Mouse (Mus musculus): ENCODE results near the gene Arhgap8. TPM values are rescaled to one million over a fixed set of nuclear protein-coding genes. Genes with fewer than 3 reads are reported as not detected.
"Not testable (repeated sequence)": the region's sequence is repeated elsewhere in the genome, so short reads cannot be mapped to it uniquely, and the experiment has no call there.

Arhgap8 gene
- polyA plus RNA-seq, 1 experiment from 2014 or later: 26.4 TPM

DNA sequence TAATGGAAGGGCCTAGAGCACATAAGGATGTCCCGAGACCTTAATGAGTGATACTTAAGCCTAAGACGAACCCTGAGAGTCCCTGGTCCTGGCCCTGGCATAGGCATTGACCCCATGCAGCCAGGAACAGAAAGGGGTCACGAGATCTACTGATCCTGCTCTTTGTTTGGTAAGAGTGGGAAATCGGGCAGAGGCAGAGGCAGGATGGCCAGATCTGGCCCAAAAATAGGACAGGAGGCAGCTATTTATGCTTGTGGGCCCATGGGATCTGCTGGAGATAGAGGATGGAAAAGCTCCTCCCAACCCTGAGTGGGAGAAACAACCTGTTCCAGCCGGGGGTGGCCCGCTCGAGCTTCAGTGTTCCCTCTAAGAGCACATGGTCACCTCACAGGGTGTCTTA is 15.9 kb upstream of the Arhgap8 start:
- Histone ChIP-seq H3K36me3 (ENCODE audit: control insufficient read depth, insufficient read depth, low read length) (peaks cover 9% of the 10 kb centered on the region; the same call in 1 of the 2 replicates), H3K4me1 (replicated peaks; ENCODE audit: control insufficient read depth, insufficient read depth, low read length) (no peaks in the 10 kb centered on the region), H3K9me3 (ENCODE audit: control insufficient read depth, low read length) (no peaks in the 10 kb centered on the region), H3K9ac (ENCODE audit: low read length) (no peak overlapping the region), H3K4me2 (ENCODE audit: low read depth, low read length) (no peak overlapping the region), H3K27ac (ENCODE audit: low read length) (no peak overlapping the region), H3K4me3 (ENCODE audit: low read length) (no peak overlapping the region), H3K27me3 (ENCODE audit: control insufficient read depth, insufficient read depth, low read depth, low read length) (no peaks in the 10 kb centered on the region)
- WGBS: 85% methylated on average over 7 of the region's 7 CpGs
- ATAC-seq (ENCODE audit: low read depth): no peak

- Histone ChIP-seq H3K9ac (ENCODE audit: low read length) (no peak overlapping the region), H3K27ac (ENCODE audit: low read length) (no peak overlapping the region), H3K27me3 (ENCODE audit: control insufficient read depth, insufficient read depth, low read depth, low read length) (no peaks in the 10 kb centered on the region), H3K4me1 (replicated peaks; ENCODE audit: control insufficient read depth, insufficient read depth, low read length) (0 out of 2 replicates have a peak, but pooled peaks cover 3% of the 10 kb centered on the region), H3K9me3 (ENCODE audit: control insufficient read depth, low read length) (no peaks in the 10 kb centered on the region), H3K4me2 (ENCODE audit: low read depth, low read length) (no peak overlapping the region), H3K36me3 (ENCODE audit: control insufficient read depth, insufficient read depth, low read length) (peaks cover 5% of the 10 kb centered on the region; the same call in 1 of the 2 replicates), H3K4me3 (ENCODE audit: low read length) (no peak overlapping the region)
- ATAC-seq (ENCODE audit: low read depth): no peak
- WGBS: 81% methylated on average over 6 of the region's 6 CpGs
These were observed 14.4 kb upstream of the Arhgap8 start for GRCm38 (mm10) chr15:84705351-84705901.

DNA sequence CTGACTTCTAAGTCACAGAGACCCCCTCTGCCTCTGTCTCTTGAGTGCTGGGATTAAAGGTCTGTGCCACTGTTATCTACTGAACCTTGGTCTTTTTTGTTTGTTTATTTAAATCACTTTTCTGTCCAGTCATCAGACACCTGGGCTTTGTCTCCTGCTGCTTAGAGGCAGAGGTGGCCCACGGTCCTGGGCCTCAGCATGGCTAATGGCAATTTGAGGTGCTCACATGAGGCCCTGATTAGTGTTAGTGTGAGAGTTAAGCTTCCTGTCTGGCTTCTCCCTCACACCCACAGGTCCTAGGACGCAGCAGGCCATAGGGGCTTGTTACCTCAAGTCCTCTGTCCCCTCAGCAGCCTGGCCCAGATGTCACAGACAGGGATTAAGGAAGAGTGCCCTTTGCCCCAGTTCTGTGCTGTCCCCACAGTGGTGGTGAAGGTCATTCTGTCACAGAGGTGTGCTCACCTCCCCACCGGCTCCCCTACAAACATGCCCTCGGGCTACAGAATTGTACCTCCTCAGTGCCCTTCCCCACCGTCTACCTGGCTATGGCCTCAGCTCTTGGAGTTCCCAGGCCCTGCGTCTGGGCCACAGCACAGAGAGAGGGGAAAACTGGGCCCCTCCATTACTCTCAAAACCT is 12.8 kb upstream of the Arhgap8 start:
- H3K4me1 ChIP-seq (replicated peaks; ENCODE audit: control insufficient read depth, insufficient read depth, low read length): 0 out of 2 replicates have a peak, but pooled peaks cover 3% of the 10 kb centered on the region
- 66% methylated on average over 6 of the region's 6 CpGs for WGBS
- no peaks in the 10 kb centered on the region for H3K9me3 ChIP-seq (ENCODE audit: control insufficient read depth, low read length)
- H3K27me3 ChIP-seq (ENCODE audit: control insufficient read depth, insufficient read depth, low read depth, low read length): no peaks in the 10 kb centered on the region
- no peak for ATAC-seq (ENCODE audit: low read depth)
- H3K36me3 ChIP-seq (ENCODE audit: control insufficient read depth, insufficient read depth, low read length): no peaks in the 10 kb centered on the region
- H3K4me2 ChIP-seq (ENCODE audit: low read depth, low read length): no peak overlapping the region
- no peak overlapping the region for H3K27ac ChIP-seq (ENCODE audit: low read length)
- H3K9ac ChIP-seq (ENCODE audit: low read length): no peak overlapping the region
- no peak overlapping the region for H3K4me3 ChIP-seq (ENCODE audit: low read length)

DNA sequence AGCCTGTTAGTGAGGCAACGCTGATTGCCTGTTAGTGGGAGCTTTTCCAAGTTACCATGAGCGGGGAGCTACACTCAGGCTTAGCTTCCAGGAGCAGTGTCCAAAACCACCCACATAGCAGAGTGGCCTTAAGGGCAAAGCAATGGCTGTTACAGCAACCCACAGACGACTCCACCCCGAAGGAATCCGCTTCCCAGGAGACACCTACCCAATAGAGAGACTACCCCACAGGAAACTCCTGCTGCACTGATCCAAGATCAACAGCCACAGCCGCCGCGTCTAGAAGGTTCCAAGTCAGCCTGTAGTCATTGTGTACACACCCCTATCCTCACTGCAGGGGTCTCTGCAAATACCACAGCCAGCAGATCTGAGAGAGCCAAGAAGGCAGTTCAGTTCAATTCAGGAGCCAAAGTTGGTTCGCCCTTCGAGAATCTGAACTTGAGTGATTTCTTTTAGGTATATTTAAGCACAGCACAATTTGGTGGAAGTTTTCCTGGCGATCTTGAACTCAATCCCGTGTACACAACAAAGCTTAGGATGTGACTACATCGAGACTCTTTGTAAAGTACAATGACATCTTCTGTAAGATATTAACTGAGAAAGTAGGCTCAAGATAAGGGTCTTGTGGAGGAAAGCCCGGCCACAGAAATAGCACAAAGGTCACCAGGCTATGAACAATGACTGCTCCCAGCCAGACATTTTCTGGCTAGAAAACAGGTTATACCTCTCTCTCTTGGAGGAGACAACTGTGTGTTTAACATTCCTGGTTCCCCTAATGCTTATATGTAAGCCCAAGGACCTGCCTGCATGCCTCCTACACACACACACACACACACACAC is 7.1 kb upstream of the Arhgap8 start:
- H3K4me3 ChIP-seq (ENCODE audit: low read length): no peak overlapping the region
- no peak overlapping the region for H3K4me2 ChIP-seq (ENCODE audit: low read depth, low read length)
- no peaks in the 10 kb centered on the region for H3K36me3 ChIP-seq (ENCODE audit: control insufficient read depth, insufficient read depth, low read length)
- H3K4me1 ChIP-seq (replicated peaks; ENCODE audit: control insufficient read depth, insufficient read depth, low read length): peaks cover 16% of the 10 kb centered on the region
- 33% methylated on average over 14 of the region's 14 CpGs for WGBS
- H3K9ac ChIP-seq (ENCODE audit: low read length): no peak overlapping the region
- H3K27ac ChIP-seq (ENCODE audit: low read length): peak overlapping the region; percentile 42; the same call in 1 of the 2 replicates
- no peaks in the 10 kb centered on the region for H3K9me3 ChIP-seq (ENCODE audit: control insufficient read depth, low read length)
- H3K27me3 ChIP-seq (ENCODE audit: control insufficient read depth, insufficient read depth, low read depth, low read length): no peaks in the 10 kb centered on the region
- ATAC-seq (ENCODE audit: low read depth): peak; percentile 34; the same call in 1 of the 2 replicates

DNA sequence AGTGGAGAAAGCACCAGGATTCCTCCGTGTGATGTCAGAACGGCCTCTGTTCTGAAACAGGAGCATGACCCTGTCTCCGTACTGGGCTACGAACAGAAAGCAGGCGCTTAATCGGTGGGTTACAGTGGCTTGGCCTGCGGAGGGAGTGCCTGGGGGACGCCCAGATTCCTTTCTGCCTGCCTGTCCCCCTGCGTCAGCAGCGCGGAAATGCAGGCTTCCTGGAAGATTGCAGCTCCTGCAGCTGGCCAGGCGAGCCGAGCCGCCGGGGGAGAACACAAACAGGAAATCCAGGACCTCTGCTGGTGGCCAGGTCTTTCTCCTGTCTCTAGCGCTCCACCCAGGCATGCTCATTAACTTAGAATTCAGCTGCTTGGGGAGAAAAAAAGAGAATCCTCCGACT is 5.1 kb upstream of the Arhgap8 start:
- Histone ChIP-seq H3K4me3 (ENCODE audit: low read length) (peak overlapping the region; percentile 33), H3K36me3 (ENCODE audit: control insufficient read depth, insufficient read depth, low read length) (no peaks in the 10 kb centered on the region), H3K27me3 (ENCODE audit: control insufficient read depth, insufficient read depth, low read depth, low read length) (no peaks in the 10 kb centered on the region), H3K4me2 (ENCODE audit: low read depth, low read length) (peak overlapping the region; percentile 57), H3K4me1 (replicated peaks; ENCODE audit: control insufficient read depth, insufficient read depth, low read length) (peaks cover 18% of the 10 kb centered on the region), H3K9ac (ENCODE audit: low read length) (peak overlapping the region; percentile 67), H3K27ac (ENCODE audit: low read length) (peak overlapping the region; percentile 91), H3K9me3 (ENCODE audit: control insufficient read depth, low read length) (no peaks in the 10 kb centered on the region)
- ATAC-seq (ENCODE audit: low read depth): peak; percentile 93
- under 1% methylated on average over 15 of the region's 17 CpGs for WGBS

GRCm38 (mm10) chr15:84715132-84715531 is 4.7 kb upstream of the Arhgap8 start:
- no peaks in the 10 kb centered on the region for H3K36me3 ChIP-seq (ENCODE audit: control insufficient read depth, insufficient read depth, low read length)
- no peaks in the 10 kb centered on the region for H3K27me3 ChIP-seq (ENCODE audit: control insufficient read depth, insufficient read depth, low read depth, low read length)
- H3K4me2 ChIP-seq (ENCODE audit: low read depth, low read length): peak overlapping the region; percentile 57
- WGBS: 38% methylated on average over 11 of the region's 11 CpGs
- H3K9me3 ChIP-seq (ENCODE audit: control insufficient read depth, low read length): no peaks in the 10 kb centered on the region
- ATAC-seq (ENCODE audit: low read depth): no peak
- H3K27ac ChIP-seq (ENCODE audit: low read length): peak overlapping the region; percentile 91
- peak overlapping the region; percentile 33 for H3K4me3 ChIP-seq (ENCODE audit: low read length)
- peak overlapping the region; percentile 67 for H3K9ac ChIP-seq (ENCODE audit: low read length)
- H3K4me1 ChIP-seq (replicated peaks; ENCODE audit: control insufficient read depth, insufficient read depth, low read length): peaks cover 18% of the 10 kb centered on the region

- not testable (repeated sequence) for H3K4me2 ChIP-seq (ENCODE audit: low read depth, low read length); H3K27me3 ChIP-seq (ENCODE audit: control insufficient read depth, insufficient read depth, low read depth, low read length); ATAC-seq (ENCODE audit: low read depth); H3K9me3 ChIP-seq (ENCODE audit: control insufficient read depth, low read length); H3K27ac ChIP-seq (ENCODE audit: low read length); H3K36me3 ChIP-seq (ENCODE audit: control insufficient read depth, insufficient read depth, low read length); H3K4me3 ChIP-seq (ENCODE audit: low read length); H3K9ac ChIP-seq (ENCODE audit: low read length)
- H3K4me1 ChIP-seq (replicated peaks; ENCODE audit: control insufficient read depth, insufficient read depth, low read length): peaks cover 24% of the 10 kb centered on the region
- WGBS: 63% methylated on average over 6 of the region's 6 CpGs
These were observed 2.1 kb upstream of the Arhgap8 start for GRCm38 (mm10) chr15:84717570-84718270.

DNA sequence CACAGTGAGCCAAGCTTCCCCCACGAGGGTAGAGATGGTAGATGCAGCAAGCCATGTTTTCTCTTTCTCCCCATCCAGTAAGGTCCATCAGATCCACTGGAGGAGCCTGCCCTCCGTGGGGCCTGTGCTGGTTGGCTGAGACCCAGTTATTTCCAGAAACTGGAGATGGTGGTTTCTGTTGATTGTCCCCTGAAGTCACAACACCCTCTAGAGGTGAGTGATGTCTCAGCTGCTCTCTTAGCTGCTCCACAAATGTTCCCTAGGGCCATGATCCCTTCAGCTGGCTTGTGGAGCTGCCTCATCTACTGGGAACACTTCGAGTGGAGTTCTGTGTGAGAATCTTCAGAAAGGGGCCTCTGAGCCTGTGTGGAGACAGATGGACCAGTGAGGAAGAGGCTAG is 1.1 kb upstream of the Arhgap8 start:
- no peaks in the 10 kb centered on the region for H3K36me3 ChIP-seq (ENCODE audit: control insufficient read depth, insufficient read depth, low read length)
- H3K27me3 ChIP-seq (ENCODE audit: control insufficient read depth, insufficient read depth, low read depth, low read length): no peaks in the 10 kb centered on the region
- H3K4me3 ChIP-seq (ENCODE audit: low read length): no peak overlapping the region
- H3K4me2 ChIP-seq (ENCODE audit: low read depth, low read length): no peak overlapping the region
- no peak for ATAC-seq (ENCODE audit: low read depth)
- no peaks in the 10 kb centered on the region for H3K9me3 ChIP-seq (ENCODE audit: control insufficient read depth, low read length)
- no peak overlapping the region for H3K27ac ChIP-seq (ENCODE audit: low read length)
- 56% methylated on average over 3 of the region's 3 CpGs for WGBS
- peaks cover 20% of the 10 kb centered on the region for H3K4me1 ChIP-seq (replicated peaks; ENCODE audit: control insufficient read depth, insufficient read depth, low read length)
- H3K9ac ChIP-seq (ENCODE audit: low read length): no peak overlapping the region

All from lung, embryonic 16.5 days (tissue).